In the genomic region with DNA sequence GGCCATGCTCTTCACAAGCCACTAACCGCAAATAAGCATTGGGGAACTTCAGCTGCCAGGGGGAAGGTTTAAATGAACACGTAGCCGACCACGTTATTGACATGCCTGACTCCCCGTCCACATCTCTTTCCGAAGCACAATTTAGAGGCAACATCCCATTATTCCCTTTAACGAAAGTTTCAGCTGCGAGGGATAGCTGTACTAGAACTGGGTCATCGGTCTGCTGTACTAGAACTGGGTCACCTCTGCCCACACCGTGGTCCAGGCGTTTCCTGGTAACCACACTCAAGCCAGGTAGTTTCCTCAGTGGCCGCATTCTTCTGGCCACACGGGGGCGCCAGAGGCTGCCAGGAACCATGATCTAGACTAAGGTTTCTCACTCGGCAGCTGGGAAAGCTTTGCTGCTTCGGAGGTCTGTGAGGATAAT, we compare ENCODE assay signal across 8 mouse cellular contexts. TPM values are rescaled to one million over a fixed set of nuclear protein-coding genes. Genes with fewer than 3 reads are reported as not detected.
DNase-seq lines count a peak whose midpoint lies in the region; ATAC-seq lines count a peak whose summit lies in the region.

No protein-coding gene starts in this region.

- peak overlapping the region; percentile 58 for H3K4me2 ChIP-seq in intestine, embryonic 16.5 days (ENCODE audit: low read depth, low read length)

- no peak overlapping the region for H3K27ac ChIP-seq in intestine, embryonic 16.5 days (ENCODE audit: low read length)
- 0 out of 2 replicates have a peak overlapping the region, but pooled peaks have one; percentile 13 for H3K27ac ChIP-seq in midbrain, embryonic 10.5 days (replicated peaks)

- no peaks in the 10 kb centered on the region for H3K27me3 ChIP-seq in intestine, embryonic 16.5 days (replicated peaks; ENCODE audit: control insufficient read depth, insufficient read depth, low read length)
- peaks cover 26% of the 10 kb centered on the region for H3K27me3 ChIP-seq in midbrain, embryonic 10.5 days (ENCODE audit: low read depth, poor library complexity, severe bottlenecking)

- intact Hi-C loops in left cerebral cortex, postnatal 25 days (cut with DNase I) = loop anchor here (2.0 kb wide), 1 partner anchor 106 kb away; no protein-coding TSS in a partner anchor

- H3K9me3 ChIP-seq in intestine, embryonic 16.5 days (ENCODE audit: control insufficient read depth, low read length) = no peaks in the 10 kb centered on the region
- no peaks in the 10 kb centered on the region for H3K9me3 ChIP-seq in midbrain, embryonic 10.5 days (replicated peaks)

- DNase-seq in adrenal gland, adult 2 months = peak; percentile 89
- peak; percentile 92 for DNase-seq in embryo, embryonic 11 days
- peak; percentile 71 to 83 for DNase-seq in gastrocnemius, postnatal 4 days (ENCODE audit: low spot score in 2 of 2)
- peak; percentile 92 to 93 for DNase-seq in left cerebral cortex, postnatal 25 days (ENCODE audit: low spot score in 2 of 2)
- peak; percentile 86 for DNase-seq in midbrain, embryonic 10.5 days (ENCODE audit: low spot score)
- peak; percentile 79 to 87 for DNase-seq in right cerebral cortex, postnatal 36 days (ENCODE audit: low spot score in 2 of 2)
- peak; percentile 71 for DNase-seq in yolk sac, embryonic 10.5 days (ENCODE audit: low spot score)

- H3K4me1 ChIP-seq in intestine, embryonic 16.5 days (ENCODE audit: control insufficient read depth, insufficient read depth, low read length) = peaks cover 21% of the 10 kb centered on the region
- H3K4me1 ChIP-seq in midbrain, embryonic 10.5 days = peaks cover 29% of the 10 kb centered on the region

- peak; percentile 49 for ATAC-seq in intestine, embryonic 16.5 days

- H3K9ac ChIP-seq in intestine, embryonic 16.5 days (ENCODE audit: low read depth, low read length) = no peak overlapping the region

- WGBS in intestine, embryonic 16.5 days = 6% methylated on average over 16 of the region's 16 CpGs
- 14% methylated on average over 16 of the region's 16 CpGs for WGBS in midbrain, embryonic 10.5 days

- H3K36me3 ChIP-seq in intestine, embryonic 16.5 days (ENCODE audit: control insufficient read depth, insufficient read depth, low read length) = peaks cover 6% of the 10 kb centered on the region; the same call in 1 of the 2 replicates
- H3K36me3 ChIP-seq in midbrain, embryonic 10.5 days = peaks cover 14% of the 10 kb centered on the region

- H3K4me3 ChIP-seq in intestine, embryonic 16.5 days (ENCODE audit: low read length) = peak overlapping the region; percentile 21; the same call in 1 of the 2 replicates
- H3K4me3 ChIP-seq in midbrain, embryonic 10.5 days = peak overlapping the region; percentile 38

RNA-seq across cellular contexts. Expression of gene Polr2b, which starts 44.4 kb away (rescaled TPM):
- total RNA-seq in adrenal gland, adult 2 months (2021) = 10 to 100 TPM; 67.5 to 95.1 TPM
- 20.7 and 37.6 TPM in 2 replicates for polyA plus RNA-seq in adrenal gland, adult 2 months (2012; rRNA removed)
- total RNA-seq in gastrocnemius, postnatal 4 days (2021) = 10 to 100 TPM; 31.5 to 35.7 TPM
- polyA plus RNA-seq in intestine, embryonic 16.5 days (2015; fragmentation: Nextera tagmentation; extraction: Ambion mirVana) = 43.4 and 44.0 TPM in 2 replicates
- 10 to 100 TPM; 43.3 to 44.9 TPM for total RNA-seq in left cerebral cortex, postnatal 25 days (2021)
- 97.2 and 100 TPM in 2 replicates for polyA plus RNA-seq in midbrain, embryonic 10.5 days (2016; fragmentation: Nextera tagmentation; extraction: Ambion mirVana)

RNA-seq across cellular contexts. Expression of gene Noa1, which starts 44.5 kb away (rescaled TPM):
- 10 to 100 TPM; 28.7 to 29.5 TPM for total RNA-seq in adrenal gland, adult 2 months (2021)
- polyA plus RNA-seq in adrenal gland, adult 2 months (2012; rRNA removed) = 30.2 and 31.6 TPM in 2 replicates
- 10 to 100 TPM; 14.2 to 15.9 TPM for total RNA-seq in gastrocnemius, postnatal 4 days (2021)
- 30.9 and 32.6 TPM in 2 replicates for polyA plus RNA-seq in intestine, embryonic 16.5 days (2015; fragmentation: Nextera tagmentation; extraction: Ambion mirVana)
- 10 to 100 TPM; 25.7 to 27.7 TPM for total RNA-seq in left cerebral cortex, postnatal 25 days (2021)
- 32.9 and 37.2 TPM in 2 replicates for polyA plus RNA-seq in midbrain, embryonic 10.5 days (2016; fragmentation: Nextera tagmentation; extraction: Ambion mirVana)

RNA-seq across cellular contexts. Expression of gene Igfbp7, which starts 53.5 kb away (rescaled TPM):
- 100 to 1,000 TPM; 651 to 852 TPM for total RNA-seq in adrenal gland, adult 2 months (2021)
- polyA plus RNA-seq in adrenal gland, adult 2 months (2012; rRNA removed) = 5,575 and 9,689 TPM in 2 replicates
- 100 to 1,000 TPM; 295 to 321 TPM for total RNA-seq in gastrocnemius, postnatal 4 days (2021)
- polyA plus RNA-seq in intestine, embryonic 16.5 days (2015; fragmentation: Nextera tagmentation; extraction: Ambion mirVana) = 85.2 and 109 TPM in 2 replicates
- 10 to 100 TPM; 46.4 to 49.4 TPM for total RNA-seq in left cerebral cortex, postnatal 25 days (2021)
- polyA plus RNA-seq in midbrain, embryonic 10.5 days (2016; fragmentation: Nextera tagmentation; extraction: Ambion mirVana) = 10.4 and 16.3 TPM in 2 replicates

Comparison
In these comparisons a context has a peak if more than half of its experiments do, and no peak if none do; other contexts are left out.
1. RNA of gene Igfbp7, which starts 53.5 kb away (total RNA-seq): 651 to 852 TPM in adrenal gland, adult 2 months and 295 to 321 TPM in gastrocnemius, postnatal 4 days; 46.4 to 49.4 TPM in left cerebral cortex, postnatal 25 days; every median in the first group is over 4 times any median in the second.
2. Peak in every context shown above with its lines, with median percentiles within 50 percentile points of each other: DNase-seq.